Mouse (Mus musculus) subcutaneous adipose tissue, adult 2 months (tissue): Measurements from ENCODE around the gene Olfr399. TPM values are rescaled to one million over a fixed set of nuclear protein-coding genes. Genes with fewer than 3 reads are reported as not detected.

ENCODE experiments used
- polyA plus RNA-seq: library from polyadenylated mRNA; depleted of rRNA; stranded (reverse); fragments of >200 nt; gene quantifications from 2 replicates; pipeline ENCODE4 v1.2.3, GENCODE M21; 2012; ENCODE audit warnings: low replicate concordance; rRNA removed

Olfr399 gene
- polyA plus RNA-seq = not detected in 2 replicates

GRCm38 (mm10) chr11:74056451-74056850 is at the start of gene Olfr399, which contains the start of gene Olfr139:
Olfr399 (minus strand) TSS chr11:74056615.
Olfr139 (minus strand) TSS chr11:74056551.

GRCm38 (mm10) chr11:74069655-74070054 is 13.2 kb upstream of the Olfr399 start, which contains the start of gene Zfp616:
Zfp616 (plus strand) TSS chr11:74069955.

Other genes starting within 250 kb of the Olfr399 start
- gene Olfr392, start 239.6 kb downstream of the Olfr399 start, polyA plus RNA-seq = not detected in 2 replicates
- gene Olfr393, start 205.2 kb downstream of the Olfr399 start, polyA plus RNA-seq = not detected in 2 replicates
- gene Olfr394, start 165.8 kb downstream of the Olfr399 start, polyA plus RNA-seq = not detected in 2 replicates
- gene Olfr395, start 147.3 kb downstream of the Olfr399 start, polyA plus RNA-seq = not detected in 2 replicates
- gene Olfr23, start 119.9 kb downstream of the Olfr399 start, polyA plus RNA-seq = not detected in 2 replicates
- gene Olfr397, start 95.8 kb downstream of the Olfr399 start, polyA plus RNA-seq = not detected in 2 replicates
- not detected in 2 replicates for gene Olfr398, start 66.2 kb downstream of the Olfr399 start, polyA plus RNA-seq
- not detected in 2 replicates for gene Olfr139, start 64 bp downstream of the Olfr399 start, polyA plus RNA-seq
- not detected in 2 replicates for gene Zfp616, start 13.3 kb upstream of the Olfr399 start, polyA plus RNA-seq
- not detected in 2 replicates for gene Olfr401, start 57.1 kb upstream of the Olfr399 start, polyA plus RNA-seq
- not detected in 2 replicates for gene Olfr402, start 96.9 kb upstream of the Olfr399 start, polyA plus RNA-seq
- gene Olfr403, start 129.6 kb upstream of the Olfr399 start, polyA plus RNA-seq = not detected in 2 replicates
- not detected in 2 replicates for gene Olfr43, start 154.8 kb upstream of the Olfr399 start, polyA plus RNA-seq
- not detected in 2 replicates for gene Olfr406, start 203.2 kb upstream of the Olfr399 start, polyA plus RNA-seq
- gene Olfr59, start 227.1 kb upstream of the Olfr399 start, polyA plus RNA-seq = not detected in 2 replicates